Mouse (Mus musculus) frontal cortex, postnatal 14 days (tissue): ENCODE data around the gene Clic4.

ENCODE experiments used
- DNase-seq, 2 experiments: peaks; one replicate each; pipeline ENCODE4 v3.0.0; 2022; ENCODE audit warnings: low spot score in 2 of 2

The Clic4 gene

DNA sequence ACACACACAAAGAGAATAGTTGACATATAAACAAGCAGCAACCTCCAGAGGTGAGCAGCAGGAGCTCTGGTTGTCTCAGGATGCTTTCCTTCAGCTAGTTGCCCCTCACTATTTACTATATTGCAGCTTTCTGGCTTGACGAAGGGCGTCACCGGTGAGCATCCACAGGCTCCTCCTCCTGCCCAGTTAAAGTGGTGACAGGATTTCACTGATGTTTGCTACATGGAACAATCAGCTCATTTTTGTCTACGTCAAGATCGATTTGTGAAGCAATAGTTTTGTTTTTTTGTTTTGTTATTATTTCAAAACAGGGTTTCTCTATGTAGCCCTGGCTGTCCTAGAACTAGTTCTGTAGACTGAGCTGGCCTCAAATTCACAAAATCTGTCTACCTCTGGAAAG lies 41.1 kb downstream of the Clic4 start:
- DNase-seq = no peak

DNA sequence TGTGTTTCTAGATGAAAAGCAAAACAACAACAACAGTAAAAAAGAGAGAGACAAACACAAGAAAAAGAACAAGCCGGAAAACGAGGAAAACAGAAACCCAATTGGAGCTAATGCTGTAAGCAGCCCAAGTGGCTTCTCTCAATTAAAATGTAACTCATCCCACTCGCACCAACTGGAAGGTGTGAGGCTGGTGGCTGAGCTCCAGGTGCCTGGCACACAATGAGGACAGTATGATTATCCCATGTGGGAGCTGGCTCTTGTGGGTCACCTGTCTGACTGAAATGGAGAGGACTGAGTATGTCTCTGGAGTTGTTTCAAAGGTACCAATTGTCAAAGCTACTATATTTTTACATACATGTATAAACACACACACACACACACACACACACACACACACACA lies 41.5 kb downstream of the Clic4 start:
- no peak for DNase-seq

DNA sequence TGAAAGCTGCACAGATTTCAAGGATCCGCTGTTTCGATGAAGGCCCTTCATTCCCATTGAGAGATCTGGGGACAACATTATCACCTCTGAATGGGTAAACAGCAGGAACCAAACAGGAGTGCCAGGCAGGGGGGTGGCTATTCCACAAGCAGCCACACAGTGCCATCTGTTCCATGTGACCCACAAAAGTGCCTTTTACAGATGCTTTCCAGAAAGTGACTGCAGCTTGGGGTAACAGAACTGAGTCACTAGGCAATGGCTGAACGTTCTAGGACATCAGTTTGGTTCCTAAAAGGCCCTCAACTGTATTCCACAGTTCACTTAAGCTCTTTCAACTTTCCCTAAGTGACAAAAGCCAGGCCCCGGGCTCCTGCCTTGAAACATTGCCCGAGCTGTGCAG lies 42.0 kb downstream of the Clic4 start:
- DNase-seq = no peak

DNA sequence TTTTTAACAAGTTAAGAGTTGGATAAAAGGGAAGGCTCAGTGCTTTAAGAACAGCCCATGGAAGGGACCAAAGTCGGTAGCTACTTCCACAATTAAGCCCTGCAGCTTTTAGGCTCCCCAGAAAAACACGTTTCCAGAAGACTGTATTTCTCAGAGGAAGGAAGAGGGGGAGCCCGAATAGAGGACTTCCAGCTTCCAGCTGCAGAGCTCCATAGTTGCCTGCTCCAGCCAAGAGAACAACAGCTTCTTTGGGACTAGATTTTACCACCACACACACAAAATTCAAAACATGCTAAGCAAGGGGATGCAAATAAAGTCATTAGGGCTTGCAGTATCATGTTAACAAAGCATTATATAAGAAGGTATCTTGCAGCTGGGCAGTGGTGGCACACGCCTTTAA lies 42.7 kb downstream of the Clic4 start:
- no peak for DNase-seq

DNA sequence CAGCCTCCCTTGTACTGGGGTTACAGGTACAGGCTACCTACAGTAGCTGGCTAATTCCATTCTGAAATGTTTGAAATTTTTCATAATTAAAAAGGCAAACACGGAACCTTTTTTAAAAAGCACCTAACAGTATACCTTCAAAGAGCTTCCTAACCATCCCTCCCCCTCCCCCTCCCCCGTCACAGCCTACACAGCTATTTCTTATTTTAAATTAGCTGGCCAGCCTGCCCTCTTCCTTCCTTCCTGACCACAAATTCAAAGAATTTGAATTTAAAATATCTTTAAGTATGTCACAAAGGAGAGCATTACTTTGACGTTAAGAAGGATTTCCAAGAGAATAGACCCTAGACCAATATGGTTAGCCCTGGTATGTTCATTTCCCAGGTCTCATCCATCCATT lies 44.5 kb downstream of the Clic4 start:
- DNase-seq = no peak

DNA sequence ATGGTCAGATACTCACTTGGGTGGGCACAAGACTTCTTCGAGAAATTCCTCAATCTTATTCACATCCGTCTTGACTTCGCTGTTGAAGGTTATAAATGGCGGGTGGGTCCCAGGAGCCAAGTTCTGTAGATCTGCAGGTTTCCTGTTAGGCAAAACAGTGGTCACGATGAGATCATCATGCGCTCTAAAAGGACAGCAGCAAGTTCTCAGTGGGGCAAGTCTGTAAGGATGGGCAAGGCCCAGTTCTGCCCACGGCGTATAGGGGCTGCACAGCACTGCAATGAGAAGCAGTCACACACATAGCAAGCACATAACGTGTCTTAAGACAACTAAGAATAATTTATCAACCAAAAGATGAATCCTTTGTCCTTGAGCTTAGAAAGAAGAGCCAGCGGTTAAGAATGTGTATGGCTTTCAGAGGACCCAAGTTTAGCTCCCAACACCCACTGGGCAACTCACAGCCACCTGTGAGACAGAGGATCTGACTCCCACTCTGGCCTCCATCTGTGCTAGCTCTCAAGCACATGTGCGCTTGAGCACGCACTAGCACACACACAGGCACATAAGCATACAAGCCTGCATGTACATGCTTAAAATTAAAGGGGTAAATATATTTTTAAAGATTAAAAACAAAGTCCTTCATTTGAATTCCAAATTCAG lies 46.5 kb downstream of the Clic4 start:
- DNase-seq = no peak

DNA sequence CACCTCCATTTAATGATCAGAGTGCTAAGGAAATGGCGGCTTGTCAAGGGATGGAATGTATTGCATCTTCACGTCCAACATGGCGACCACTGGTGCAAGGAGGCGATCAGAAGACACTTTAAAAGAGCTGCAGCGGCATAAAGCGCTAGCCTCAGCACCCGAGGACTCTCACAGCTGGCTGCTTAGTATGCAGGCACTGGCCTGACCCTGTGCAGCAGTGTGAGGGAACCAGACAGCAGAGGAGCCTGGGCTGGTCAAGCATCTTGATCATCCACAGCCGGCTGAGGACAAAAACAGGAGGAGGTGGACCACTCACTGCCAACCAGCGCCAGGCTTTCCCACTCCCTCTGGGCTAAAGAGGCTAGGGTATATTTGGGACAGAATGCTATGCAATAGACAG lies 48.8 kb downstream of the Clic4 start:
- no peak for DNase-seq

DNA sequence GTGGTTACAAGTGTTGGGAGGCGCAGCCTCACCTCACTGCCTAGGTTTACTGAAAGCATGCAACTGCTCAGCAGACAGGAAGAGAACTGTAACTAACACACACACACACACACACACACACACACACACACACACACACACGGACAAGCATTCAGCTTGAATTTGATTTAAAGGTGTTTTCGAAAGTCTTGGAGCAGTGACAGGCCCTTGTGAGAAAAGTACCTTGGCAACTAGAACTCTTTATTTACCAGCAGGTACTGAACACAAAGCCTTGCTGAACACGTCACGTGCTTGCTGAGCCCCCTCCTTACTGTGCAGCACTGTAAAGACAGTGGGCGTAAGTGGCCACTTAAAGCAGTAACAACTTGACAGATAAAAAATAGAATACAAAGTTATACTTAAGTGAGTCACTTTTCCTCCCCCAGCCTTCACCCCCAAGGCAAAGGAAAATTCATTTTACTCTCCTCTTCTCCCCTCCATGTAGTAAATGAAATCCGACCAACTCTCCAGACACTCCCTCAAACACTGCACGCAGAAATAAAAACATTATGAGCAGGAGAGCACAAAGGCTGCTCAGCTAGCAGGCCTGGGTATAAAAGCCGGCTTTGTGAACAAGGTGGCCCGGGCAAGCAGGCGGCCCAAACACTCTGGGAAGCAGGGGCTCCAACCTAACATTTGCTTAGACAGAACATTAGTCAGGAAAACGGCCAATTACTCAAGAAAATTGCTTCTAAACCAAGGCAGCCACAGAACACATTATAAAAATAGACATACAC lies 50.8 kb downstream of the Clic4 start:
- no peak for DNase-seq

DNA sequence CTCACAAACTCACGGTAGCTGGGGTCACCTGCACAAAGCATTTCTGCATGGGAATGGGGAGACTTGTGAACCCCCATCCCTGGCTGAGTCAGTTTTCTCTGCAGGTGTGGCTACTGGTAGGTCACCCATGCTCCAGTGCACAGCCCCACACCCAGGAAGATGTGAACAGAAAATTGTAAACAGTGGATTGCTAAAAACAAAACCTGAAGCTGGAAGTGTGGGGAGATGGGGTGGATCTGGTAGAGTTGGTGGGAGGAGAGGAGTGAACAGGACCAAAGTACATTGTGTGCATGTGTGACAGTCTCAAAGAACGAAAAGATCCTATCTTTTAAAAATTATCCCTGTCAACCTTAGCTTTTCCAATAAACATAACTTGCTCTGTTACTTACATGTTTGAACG lies 52.0 kb downstream of the Clic4 start:
- no peak for DNase-seq

DNA sequence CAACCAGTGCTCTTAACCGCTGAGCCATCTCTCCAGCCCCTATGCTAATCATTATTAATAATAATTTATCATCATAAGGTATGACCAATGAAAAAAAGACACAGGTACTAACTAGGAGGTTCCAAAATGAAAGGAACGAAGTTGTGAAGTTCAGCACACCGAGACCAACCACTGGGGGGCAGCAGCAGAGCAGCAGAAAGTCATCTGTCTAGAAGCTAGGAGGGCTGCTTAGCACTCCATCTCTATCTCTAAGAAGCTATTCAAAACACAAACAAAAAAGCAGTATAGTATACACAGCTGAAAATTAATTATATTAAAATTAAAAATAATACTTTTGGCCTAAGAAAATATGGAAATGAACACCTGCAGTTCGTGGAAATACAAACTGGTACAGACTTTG lies 53.0 kb downstream of the Clic4 start:
- DNase-seq = peak; percentile 52 to 80

DNA sequence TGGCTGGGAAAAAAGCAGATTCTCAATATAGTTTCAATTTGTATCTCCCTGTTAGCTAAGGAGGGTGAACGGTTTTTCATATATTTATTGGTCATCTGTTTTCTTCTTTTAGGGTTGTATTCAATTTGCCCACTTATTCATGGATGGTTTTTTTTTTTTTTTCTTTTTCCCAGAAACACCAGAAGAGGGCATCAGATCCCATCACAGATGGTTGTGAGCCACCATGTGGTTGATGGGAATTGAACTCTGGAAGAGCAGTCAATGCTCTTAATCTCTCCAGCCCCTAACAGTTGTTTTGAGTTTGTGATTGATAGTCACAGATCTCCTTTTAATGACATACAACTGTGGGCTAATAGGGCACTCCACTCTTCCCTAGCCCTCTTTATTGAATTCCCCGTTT lies 62.8 kb downstream of the Clic4 start:
- no peak for DNase-seq

DNA sequence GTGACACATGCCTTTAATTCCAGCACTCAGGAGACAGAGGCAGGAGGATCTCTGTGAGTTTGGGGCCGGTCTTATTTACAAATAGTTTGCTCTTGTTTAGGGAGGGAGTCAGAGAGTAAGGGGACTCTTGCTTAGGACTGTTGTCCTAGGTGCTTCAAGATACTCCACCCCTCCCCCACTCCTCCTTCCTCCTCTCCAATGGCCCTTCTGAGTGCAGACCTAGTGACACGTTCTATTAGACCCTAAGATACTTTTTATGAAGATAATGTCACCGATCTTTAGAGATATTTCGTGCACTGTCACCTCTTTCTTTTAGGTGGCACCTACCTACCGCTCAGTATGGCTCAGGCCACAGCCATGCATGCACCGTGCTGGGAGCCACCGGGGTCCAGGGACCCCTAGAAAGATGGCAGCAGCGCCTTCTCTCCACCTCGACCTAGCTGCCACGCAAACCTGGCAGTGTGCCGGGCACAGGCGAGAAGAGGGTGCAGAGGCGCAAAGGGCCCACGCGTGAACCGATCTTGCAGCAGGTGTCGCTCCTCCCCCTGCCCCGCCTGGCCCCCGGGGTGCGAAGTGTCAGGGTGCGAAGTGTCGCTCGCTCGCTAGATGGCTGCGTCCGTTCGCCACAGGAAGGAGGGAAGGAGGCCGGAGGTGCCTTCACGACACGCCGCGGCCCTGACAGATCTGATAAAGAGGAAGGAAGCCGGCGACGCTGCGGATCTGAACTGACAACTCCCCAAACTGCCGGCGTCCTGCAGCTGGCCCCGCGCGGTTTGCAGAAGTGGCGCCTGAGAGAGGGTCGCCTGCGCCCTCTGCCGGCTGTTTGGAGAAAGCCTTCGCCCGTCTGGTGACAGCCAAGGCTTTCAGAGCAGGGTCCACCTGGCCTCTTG lies 66.7 kb downstream of the Clic4 start:
- peak; percentile 34 to 68 for DNase-seq

DNA sequence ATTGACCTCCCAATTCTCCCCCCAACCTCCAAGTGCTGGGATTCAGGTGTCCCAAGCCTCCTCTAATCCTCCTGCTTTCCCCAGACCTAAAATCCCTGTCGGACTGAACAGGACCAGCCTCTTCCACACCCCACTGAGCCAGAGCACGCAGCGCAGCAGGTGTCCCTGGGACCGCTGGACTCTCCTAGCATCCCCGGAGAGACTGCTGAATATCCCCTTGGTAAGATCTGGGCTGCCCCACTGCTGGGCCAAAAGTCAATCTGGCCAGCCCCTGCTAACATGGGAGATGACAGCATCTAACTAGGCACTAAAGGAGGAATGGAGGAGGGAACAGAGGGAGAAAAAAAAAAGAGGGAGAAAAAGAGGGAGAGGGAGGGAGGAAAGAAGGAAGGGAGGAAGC lies 67.4 kb downstream of the Clic4 start:
- no peak for DNase-seq

DNA sequence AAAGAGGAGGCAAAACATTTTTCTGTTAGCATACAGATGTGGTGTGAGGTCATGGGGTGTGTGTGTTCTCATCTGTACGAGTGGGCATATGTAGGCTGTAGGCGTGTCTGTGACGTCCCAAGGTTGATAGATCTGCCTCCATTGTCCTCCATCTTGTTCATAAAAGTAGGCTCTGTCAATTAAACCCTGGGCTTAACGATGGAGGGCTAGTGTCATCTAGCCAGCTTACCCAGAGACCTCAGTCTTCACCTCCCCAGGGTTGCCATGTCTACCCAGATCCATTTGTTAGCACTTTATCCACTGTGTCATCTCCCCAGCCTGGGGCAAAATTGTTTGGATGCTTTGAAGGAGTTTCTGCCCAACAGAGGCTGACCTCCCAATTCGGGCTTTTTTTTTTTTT lies 67.9 kb downstream of the Clic4 start:
- no peak for DNase-seq

DNA sequence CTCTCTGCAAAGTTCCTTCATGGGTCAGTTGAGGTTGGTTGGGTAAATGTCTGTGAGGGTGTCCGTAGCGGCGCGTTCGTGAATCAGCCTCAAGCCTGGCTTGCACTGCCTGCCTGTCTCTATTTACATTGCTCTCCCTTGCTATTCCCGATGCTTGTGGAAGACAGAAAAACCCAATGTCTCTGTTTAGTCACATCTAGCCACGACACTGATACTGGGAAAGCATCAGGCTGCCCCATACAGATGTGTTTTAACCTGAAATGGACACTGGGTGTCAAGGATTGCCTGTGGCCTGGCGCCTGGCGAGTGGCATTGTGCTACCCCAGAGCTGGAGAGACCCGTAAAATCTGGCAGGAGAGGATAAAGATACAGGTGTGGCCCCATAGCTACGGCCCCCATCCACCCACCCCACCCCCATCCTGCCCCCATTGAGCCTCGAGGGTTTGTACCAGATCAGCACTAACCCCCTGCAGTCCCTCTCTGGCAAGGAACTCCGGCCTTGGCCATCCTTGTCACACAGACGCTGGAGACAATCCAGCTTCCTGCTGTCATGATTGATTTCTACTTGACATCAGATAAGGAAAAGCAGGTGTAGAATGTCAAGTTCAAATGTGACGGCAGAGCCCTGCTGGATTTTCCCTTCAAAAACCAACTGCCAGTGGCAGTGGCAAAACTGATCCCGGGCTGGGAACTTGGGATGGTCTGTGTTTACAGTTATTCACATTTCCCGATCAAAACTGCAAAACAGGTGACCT lies 68.6 kb downstream of the Clic4 start:
- DNase-seq = no peak

DNA sequence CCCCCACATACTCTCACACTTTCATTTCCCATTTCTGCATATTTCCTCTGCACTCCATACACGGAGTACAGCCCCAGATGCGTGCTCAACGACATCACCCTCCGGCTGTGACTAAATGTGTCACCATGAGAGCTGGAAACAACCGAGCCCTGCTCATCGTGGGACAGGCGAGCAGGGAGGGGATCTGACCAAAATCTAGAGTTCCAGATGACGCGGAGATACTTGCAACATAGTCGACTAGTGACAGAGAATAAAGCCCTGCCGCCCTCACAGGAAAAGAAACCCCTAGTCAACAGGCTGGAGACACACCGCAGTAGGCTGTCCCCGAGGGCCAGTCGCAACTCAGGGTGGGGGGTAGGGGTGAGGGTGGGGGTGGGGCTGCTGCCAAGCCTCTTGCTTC lies 69.3 kb downstream of the Clic4 start:
- no peak for DNase-seq

DNA sequence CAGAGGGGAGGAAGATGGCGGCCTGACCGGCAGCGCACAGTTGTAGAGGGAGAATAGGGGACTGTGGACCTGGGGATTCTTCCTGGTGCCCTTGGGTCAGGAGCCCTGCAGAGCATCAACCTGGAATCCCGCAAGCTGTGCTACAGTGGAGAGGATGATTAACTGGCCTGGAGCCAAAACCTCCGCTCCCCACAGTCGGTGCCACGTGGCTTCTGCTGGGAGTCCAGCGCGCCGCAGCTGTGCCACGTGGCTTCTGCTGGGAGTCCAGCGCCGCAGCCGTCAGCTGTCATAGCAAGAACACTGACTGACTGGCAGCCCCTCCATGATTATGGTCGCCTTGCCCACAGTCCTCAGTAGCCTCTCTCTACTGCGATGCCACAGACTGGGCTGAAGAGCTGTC lies 70.8 kb downstream of the Clic4 start:
- DNase-seq = no peak

DNA sequence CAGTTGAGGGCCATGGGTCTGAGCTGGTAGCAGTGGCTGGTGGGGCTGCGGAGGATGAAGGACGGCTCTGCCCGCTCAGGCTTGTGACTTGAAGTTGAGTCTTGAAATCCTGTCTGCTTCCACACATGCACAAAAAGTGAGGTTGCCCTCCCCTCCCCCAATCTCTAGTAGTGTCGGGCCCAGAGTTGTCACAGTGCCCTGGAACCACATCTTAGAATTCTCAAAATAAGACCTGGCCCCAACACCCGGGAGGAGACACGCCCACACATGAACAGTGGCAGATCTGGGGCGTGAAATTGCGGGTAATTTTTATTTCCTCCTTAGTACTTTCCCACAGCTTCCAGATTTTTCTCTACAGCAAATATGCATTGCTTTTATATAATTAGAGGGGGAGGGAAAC lies 74.8 kb downstream of the Clic4 start:
- no peak for DNase-seq

DNA sequence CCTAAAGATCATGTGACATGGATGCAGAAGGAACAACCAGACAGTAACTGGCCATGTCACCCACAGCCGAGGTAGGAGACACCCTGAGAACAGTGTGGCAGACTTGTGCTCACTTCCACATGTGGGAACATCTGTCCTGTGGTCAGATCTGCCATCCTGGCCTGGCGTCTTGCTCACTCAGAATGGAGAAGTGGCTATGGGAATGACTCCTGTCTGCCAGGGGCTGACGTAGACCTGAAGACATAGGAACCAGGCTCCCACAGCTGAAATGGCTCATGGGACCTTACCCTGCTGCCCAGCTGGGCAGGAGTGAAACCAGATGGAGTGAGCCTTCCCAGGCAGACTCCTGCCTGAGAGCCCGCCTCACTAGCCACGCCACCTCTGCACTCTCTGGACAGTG lies 79.8 kb downstream of the Clic4 start:
- DNase-seq = no peak

DNA sequence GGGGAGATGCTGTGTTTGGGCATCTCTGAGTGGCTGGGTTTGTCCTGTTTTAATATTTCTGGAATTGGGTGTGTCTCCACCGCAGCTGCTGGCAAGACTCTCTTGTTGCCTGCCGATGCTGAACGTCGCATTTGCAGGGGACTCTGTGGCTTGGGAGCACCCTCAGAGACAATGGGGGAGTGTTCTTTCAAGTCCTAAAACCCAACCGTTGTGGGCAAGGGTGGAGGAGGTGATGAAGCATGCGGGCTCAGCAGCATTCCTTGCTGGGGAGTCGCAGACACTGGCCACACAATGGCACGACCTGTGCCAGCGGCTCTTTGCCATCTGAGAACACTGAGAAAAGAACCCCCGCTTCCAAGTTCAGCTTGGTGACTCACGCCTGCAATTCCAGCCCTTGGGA lies 81.0 kb downstream of the Clic4 start:
- DNase-seq = no peak

DNA sequence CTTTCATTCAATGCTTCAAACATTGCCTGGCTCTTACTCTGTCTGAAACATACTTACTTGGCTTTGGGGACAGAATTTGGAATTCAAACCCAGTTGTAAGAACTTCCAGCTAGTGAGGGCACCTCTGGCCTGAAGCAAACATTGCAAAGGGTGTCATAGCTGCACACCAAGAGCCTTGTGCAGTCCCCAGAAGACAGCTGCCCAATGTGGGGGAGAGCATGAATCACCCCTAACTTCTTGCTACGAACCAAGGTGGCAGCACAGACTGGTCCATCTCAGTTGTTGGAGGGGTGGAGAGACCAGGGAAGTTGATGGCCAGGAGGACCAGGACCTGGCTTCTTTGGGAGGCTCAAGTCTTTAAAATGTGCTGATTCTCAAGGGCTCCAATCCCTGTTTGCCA lies 81.4 kb downstream of the Clic4 start:
- DNase-seq = no peak

DNA sequence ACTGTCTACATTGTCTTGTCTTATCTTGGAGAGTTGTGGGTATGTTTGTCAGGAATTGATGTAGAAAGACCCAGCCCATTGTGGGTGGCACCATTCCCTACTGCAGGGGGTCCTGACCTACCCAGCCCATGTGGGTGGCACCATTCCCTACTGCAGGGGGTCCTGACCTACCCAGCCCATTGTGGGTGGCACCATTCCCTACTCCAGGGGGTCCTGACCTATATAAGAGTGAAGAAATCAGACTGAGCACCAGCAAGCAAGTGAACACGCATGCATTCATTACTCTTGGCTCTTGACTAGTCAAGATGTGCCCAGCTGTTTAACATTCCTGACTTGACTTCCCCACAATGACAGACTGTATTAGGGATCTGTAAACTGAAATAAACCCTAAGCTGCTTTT lies 82.2 kb downstream of the Clic4 start:
- no peak for DNase-seq
